Comparison of ENCODE assay signal across 1 mouse cellular context in the genomic region with DNA sequence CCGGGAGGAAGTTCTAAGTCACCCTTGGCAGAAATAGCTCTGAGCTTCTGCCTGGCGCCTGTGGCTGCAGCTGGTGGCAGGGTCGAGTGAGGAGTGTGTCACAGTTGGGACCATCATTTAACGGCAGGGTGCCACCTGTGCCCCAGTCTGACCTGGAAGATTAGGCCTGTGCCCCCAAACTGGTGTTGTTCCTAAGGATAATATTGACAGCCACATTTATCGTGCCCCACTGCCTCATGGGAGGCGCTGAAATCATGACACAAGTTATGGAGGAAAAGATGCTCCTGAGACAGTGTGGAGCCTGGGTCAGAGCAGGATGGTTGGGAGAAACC.
TF ChIP-seq lines count a peak whose summit lies in the region.

No protein-coding gene starts in this region.

TF ChIP-seq in MEL, 35 proteins besides CTCF, POLR2A, EP300 and RAD21:
- TF ChIP-seq TCF12 (IDR thresholded peaks at IDR 0.05; ENCODE audit: low read depth, low read length) (0 out of 2 replicates have a peak, but pooled peaks have one; percentile 14), ELF1 (IDR thresholded peaks at IDR 0.05; ENCODE audit: low read depth, low read length) (no peak), MAZ (IDR thresholded peaks at IDR 0.05; ENCODE audit: low read depth, low read length) (no peak), KAT2A (conservative IDR thresholded peaks at IDR 0.05; ENCODE audit: low read depth, low read length) (no peak)
